In the genomic region with DNA sequence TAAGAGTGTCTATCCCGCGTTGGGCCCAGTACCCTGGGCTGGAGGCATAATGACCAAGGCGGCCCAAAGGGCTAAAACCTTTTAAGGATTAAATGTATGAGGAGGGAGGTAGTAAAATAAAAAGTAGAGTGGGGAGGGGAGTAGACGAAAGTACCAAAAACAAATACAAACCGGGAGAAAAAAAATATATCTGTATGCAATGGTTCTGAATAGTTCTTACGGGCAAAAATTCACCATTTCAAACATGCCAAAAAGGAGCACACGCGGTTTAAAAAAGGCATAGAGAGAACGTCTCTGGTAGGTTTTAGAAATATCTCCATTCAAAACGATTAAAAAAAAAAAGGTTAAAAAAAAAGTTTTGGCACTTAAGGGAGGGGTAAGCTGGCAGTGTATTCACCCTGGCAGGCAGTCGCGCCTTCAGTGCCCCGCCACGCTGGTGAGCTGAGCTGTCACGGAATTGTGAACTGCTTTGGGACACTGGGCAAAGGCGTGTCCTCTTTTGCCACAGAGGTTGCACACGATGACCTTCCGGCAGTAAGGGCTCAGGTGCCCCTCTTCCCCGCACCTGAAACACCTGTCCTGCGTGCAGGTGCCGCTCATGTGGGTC, we compare ENCODE assay signal across 10 mouse cellular contexts. TPM values are rescaled to one million over a fixed set of nuclear protein-coding genes. Genes with fewer than 3 reads are reported as not detected.
DNase-seq lines count a peak whose midpoint lies in the region; ATAC-seq and TF ChIP-seq lines count a peak whose summit lies in the region.
"Had no signal": no experiment of that assay in that cellular context is flagged by ENCODE, and none has a peak within 500 bp of the region (broad histone marks: within the 10 kb centered on the region; RNA-seq: fewer than 3 reads in every experiment).

No protein-coding gene starts in this region.

- H3K9ac ChIP-seq in neural tube, embryonic 11.5 days (ENCODE audit: low read length), result peak overlapping the region; percentile 99
- H3K9ac ChIP-seq in forebrain, postnatal 0 days, result peak overlapping the region; percentile 90
- H3K9ac ChIP-seq in limb, embryonic 11.5 days (ENCODE audit: low read length), result peak overlapping the region; percentile 90
- peak overlapping the region; percentile 99 for H3K9ac ChIP-seq in neural tube, embryonic 12.5 days

- 1% methylated on average over 21 of the region's 21 CpGs for WGBS in neural tube, embryonic 11.5 days
- WGBS in forebrain, postnatal 0 days, result 2% methylated on average over 21 of the region's 21 CpGs
- 3% methylated on average over 21 of the region's 21 CpGs for WGBS in limb, embryonic 11.5 days
- WGBS in neural tube, embryonic 12.5 days, result 3% methylated on average over 21 of the region's 21 CpGs

- no peaks in the 10 kb centered on the region for H3K27me3 ChIP-seq in neural tube, embryonic 11.5 days (ENCODE audit: control insufficient read depth, insufficient read depth, low read length)
- no peaks in the 10 kb centered on the region for H3K27me3 ChIP-seq in forebrain, postnatal 0 days (ENCODE audit: insufficient read depth, low read length)
- H3K27me3 ChIP-seq in limb, embryonic 11.5 days (ENCODE audit: control insufficient read depth, insufficient read depth, low read length), result no peaks in the 10 kb centered on the region
- no peaks in the 10 kb centered on the region for H3K27me3 ChIP-seq in neural tube, embryonic 12.5 days (replicated peaks)

- peak; percentile 24 for DNase-seq in neural tube, embryonic 11.5 days (ENCODE audit: low spot score)
- DNase-seq in neural tube, embryonic 10.5 days (ENCODE audit: extremely low spot score, low spot score), result no peak
- DNase-seq in forebrain, postnatal 0 days, result no peak
- no peak for DNase-seq in limb, embryonic 11.5 days (ENCODE audit: low spot score)
- DNase-seq in urinary bladder, postnatal 36 days (ENCODE audit: low spot score in 2 of 2), result no peak
- no peak for DNase-seq in left cerebral cortex, adult 9 months (ENCODE audit: low spot score in 2 of 2)
- DNase-seq in retina, embryonic 14.5 days (ENCODE audit: low spot score), result no peak

- no peak for ATAC-seq in neural tube, embryonic 11.5 days (ENCODE audit: insufficient read depth, low FRiP score, low TSS enrichment)
- ATAC-seq in forebrain, postnatal 0 days, result no peak
- no peak for ATAC-seq in limb, embryonic 11.5 days (ENCODE audit: insufficient number of reproducible peaks, low FRiP score, low TSS enrichment, low read depth)
- no peak for ATAC-seq in neural tube, embryonic 12.5 days (ENCODE audit: low FRiP score, low read depth)

- TF ChIP-seq CTCF in forebrain, postnatal 0 days (IDR thresholded peaks at IDR 0.05; ENCODE audit: low read depth), result no peak

- peak overlapping the region; percentile 92 for H3K4me2 ChIP-seq in neural tube, embryonic 11.5 days (ENCODE audit: low read depth)
- peak overlapping the region; percentile 72 for H3K4me2 ChIP-seq in forebrain, postnatal 0 days (ENCODE audit: low read depth)
- H3K4me2 ChIP-seq in limb, embryonic 11.5 days (ENCODE audit: low read depth, severe bottlenecking), result peak overlapping the region; percentile 92
- peak overlapping the region; percentile 94 for H3K4me2 ChIP-seq in neural tube, embryonic 12.5 days (replicated peaks)

- H3K36me3 ChIP-seq in neural tube, embryonic 11.5 days (ENCODE audit: control insufficient read depth, insufficient read depth, low read length), result no peaks in the 10 kb centered on the region
- no peaks in the 10 kb centered on the region for H3K36me3 ChIP-seq in forebrain, postnatal 0 days (ENCODE audit: insufficient read depth)
- no peaks in the 10 kb centered on the region for H3K36me3 ChIP-seq in limb, embryonic 11.5 days (ENCODE audit: control insufficient read depth, insufficient read depth, low read length)
- H3K36me3 ChIP-seq in neural tube, embryonic 12.5 days, result no peaks in the 10 kb centered on the region

- H3K9me3 ChIP-seq in neural tube, embryonic 11.5 days (ENCODE audit: control insufficient read depth, low read length), result 0 out of 2 replicates have a peak, but pooled peaks cover 3% of the 10 kb centered on the region
- H3K9me3 ChIP-seq in forebrain, postnatal 0 days (ENCODE audit: low read length), result no peaks in the 10 kb centered on the region
- peaks cover 4% of the 10 kb centered on the region; the same call in 1 of the 2 replicates for H3K9me3 ChIP-seq in limb, embryonic 11.5 days (ENCODE audit: control insufficient read depth, low read length)
- no peaks in the 10 kb centered on the region for H3K9me3 ChIP-seq in neural tube, embryonic 12.5 days

- H3K4me1 ChIP-seq in neural tube, embryonic 11.5 days (ENCODE audit: control insufficient read depth, insufficient read depth, low read length), result peaks cover 25% of the 10 kb centered on the region
- H3K4me1 ChIP-seq in forebrain, postnatal 0 days (ENCODE audit: insufficient read depth), result peaks cover 25% of the 10 kb centered on the region
- peaks cover 28% of the 10 kb centered on the region for H3K4me1 ChIP-seq in limb, embryonic 11.5 days (ENCODE audit: control insufficient read depth, insufficient read depth, low read length)
- H3K4me1 ChIP-seq in neural tube, embryonic 12.5 days, result peaks cover 39% of the 10 kb centered on the region

- H3K27ac ChIP-seq in neural tube, embryonic 11.5 days (ENCODE audit: low read depth, low read length), result peak overlapping the region; percentile 90; the same call in 1 of the 2 replicates
- H3K27ac ChIP-seq in forebrain, postnatal 0 days (ENCODE audit: low read depth, low read length), result no peak overlapping the region; the same call in 1 of the 2 replicates
- H3K27ac ChIP-seq in limb, embryonic 11.5 days (replicated peaks; ENCODE audit: low read depth, low read length), result peak overlapping the region; percentile 98
- H3K27ac ChIP-seq in neural tube, embryonic 12.5 days, result 0 out of 2 replicates have a peak overlapping the region, but pooled peaks have one; percentile 95

- H3K4me3 ChIP-seq in neural tube, embryonic 11.5 days (ENCODE audit: low read depth, low read length), result peak overlapping the region; percentile 81
- H3K4me3 ChIP-seq in forebrain, postnatal 0 days (ENCODE audit: low read depth, low read length), result peak overlapping the region; percentile 86
- H3K4me3 ChIP-seq in limb, embryonic 11.5 days (ENCODE audit: low read depth, low read length), result peak overlapping the region; percentile 94
- H3K4me3 ChIP-seq in neural tube, embryonic 12.5 days, result peak overlapping the region; percentile 88
- H3K4me3 ChIP-seq: myocyte had no signal

RNA-seq across cellular contexts. Expression of a gene that starts 1.6 kb away (rescaled TPM):
- 52.7 and 55.2 TPM in 2 replicates for polyA plus RNA-seq in neural tube, embryonic 11.5 days (2014; fragmentation: Nextera tagmentation; extraction: Ambion mirVana)
- total RNA-seq in forebrain, postnatal 0 days (2014; rRNA removed), result 10.5 and 16.4 TPM in 2 replicates
- 13.5 and 15.4 TPM in 2 replicates for polyA plus RNA-seq in forebrain, postnatal 0 days (2015; fragmentation: Nextera tagmentation; extraction: Ambion mirVana)
- polyA plus RNA-seq in limb, embryonic 11.5 days (2014; fragmentation: Nextera tagmentation; extraction: Ambion mirVana), result 69.4 and 75.8 TPM in 2 replicates
- polyA plus RNA-seq in neural tube, embryonic 12.5 days (2016; fragmentation: Nextera tagmentation; extraction: Ambion mirVana), result 47.9 and 49.8 TPM in 2 replicates
- polyA plus RNA-seq: myocyte had no signal

RNA-seq across cellular contexts. Expression of a gene that starts 2.1 kb away (rescaled TPM):
- 0.22 and 0.52 TPM in 2 replicates for polyA plus RNA-seq in neural tube, embryonic 11.5 days (2014; fragmentation: Nextera tagmentation; extraction: Ambion mirVana)
- total RNA-seq in forebrain, postnatal 0 days (2014; rRNA removed), result 2.3 and 5.0 TPM in 2 replicates
- 5.6 and 6.4 TPM in 2 replicates for polyA plus RNA-seq in forebrain, postnatal 0 days (2015; fragmentation: Nextera tagmentation; extraction: Ambion mirVana)
- polyA plus RNA-seq in limb, embryonic 11.5 days (2014; fragmentation: Nextera tagmentation; extraction: Ambion mirVana), result 0.15 and 0.54 TPM in 2 replicates
- polyA plus RNA-seq in neural tube, embryonic 12.5 days (2016; fragmentation: Nextera tagmentation; extraction: Ambion mirVana), result 0.53 and 0.61 TPM in 2 replicates
- polyA plus RNA-seq: myocyte had no signal

RNA-seq across cellular contexts. Expression of a gene that starts 15.4 kb away (rescaled TPM):
- polyA plus RNA-seq in neural tube, embryonic 11.5 days (2014; fragmentation: Nextera tagmentation; extraction: Ambion mirVana), result 19.1 and 21.4 TPM in 2 replicates
- 47.1 and 47.8 TPM in 2 replicates for total RNA-seq in forebrain, postnatal 0 days (2014; rRNA removed)
- 10.0 and 11.9 TPM in 2 replicates for polyA plus RNA-seq in forebrain, postnatal 0 days (2015; fragmentation: Nextera tagmentation; extraction: Ambion mirVana)
- 21.1 and 21.8 TPM in 2 replicates for polyA plus RNA-seq in limb, embryonic 11.5 days (2014; fragmentation: Nextera tagmentation; extraction: Ambion mirVana)
- polyA plus RNA-seq in neural tube, embryonic 12.5 days (2016; fragmentation: Nextera tagmentation; extraction: Ambion mirVana), result 18.5 and 18.9 TPM in 2 replicates

RNA-seq across cellular contexts. Expression of a gene that starts 36.8 kb away (rescaled TPM):
- 7.6 TPM in 2 replicates for polyA plus RNA-seq in neural tube, embryonic 11.5 days (2014; fragmentation: Nextera tagmentation; extraction: Ambion mirVana)
- total RNA-seq in forebrain, postnatal 0 days (2014; rRNA removed), result 30.9 and 43.7 TPM in 2 replicates
- 32.0 and 52.1 TPM in 2 replicates for polyA plus RNA-seq in forebrain, postnatal 0 days (2015; fragmentation: Nextera tagmentation; extraction: Ambion mirVana)
- 1.8 and 2.2 TPM in 2 replicates for polyA plus RNA-seq in limb, embryonic 11.5 days (2014; fragmentation: Nextera tagmentation; extraction: Ambion mirVana)
- polyA plus RNA-seq in neural tube, embryonic 12.5 days (2016; fragmentation: Nextera tagmentation; extraction: Ambion mirVana), result 14.7 and 16.5 TPM in 2 replicates
- polyA plus RNA-seq: myocyte had no signal

RNA-seq across cellular contexts. Expression of a gene that starts 51.2 kb away (rescaled TPM):
- not detected in 2 replicates for polyA plus RNA-seq in neural tube, embryonic 11.5 days (2014; fragmentation: Nextera tagmentation; extraction: Ambion mirVana)
- not detected in 2 replicates for total RNA-seq in forebrain, postnatal 0 days (2014; rRNA removed)
- polyA plus RNA-seq in forebrain, postnatal 0 days (2015; fragmentation: Nextera tagmentation; extraction: Ambion mirVana), result not detected in 2 replicates
- polyA plus RNA-seq in limb, embryonic 11.5 days (2014; fragmentation: Nextera tagmentation; extraction: Ambion mirVana), result not detected in 2 replicates
- polyA plus RNA-seq in neural tube, embryonic 12.5 days (2016; fragmentation: Nextera tagmentation; extraction: Ambion mirVana), result not detected in 2 replicates
- polyA plus RNA-seq: brain, embryonic 14.5 days; myocyte had no signal
